Mouse (Mus musculus): ENCODE measurements around the gene Zzz3. TPM values are rescaled to one million over a fixed set of nuclear protein-coding genes. Genes with fewer than 3 reads are reported as not detected.

The Zzz3 gene
- total and polyA plus RNA-seq, 3 experiments: 10.4 to 23.1 (median 20.8) TPM

- Histone ChIP-seq H3K4me3 (no peak overlapping the region), H3K9ac (ENCODE audit: low read depth, low read length) (no peak overlapping the region), H3K79me2 (replicated peaks; ENCODE audit: control insufficient read depth, insufficient read depth, low read length) (no peaks in the 10 kb centered on the region), H3K27ac (no peak overlapping the region), H3K36me3 (ENCODE audit: control insufficient read depth, insufficient read depth, low read length) (no peaks in the 10 kb centered on the region), H3K27me3 (ENCODE audit: control insufficient read depth, insufficient read depth, low read length) (no peaks in the 10 kb centered on the region), H3K4me1 (ENCODE audit: control insufficient read depth, insufficient read depth, low read length) (peaks cover 2% of the 10 kb centered on the region; the same call in 1 of the 2 replicates)
- intact Hi-C loops (cut with DNase I): no loop called here
- TF ChIP-seq EP300 (IDR thresholded peaks at IDR 0.05; ENCODE audit: insufficient read depth, low read depth, low read length) (no peak), POLR2A (IDR thresholded peaks at IDR 0.05; ENCODE audit: insufficient read depth, low read depth, low read length) (no peak), CTCF (IDR thresholded peaks at IDR 0.05) (no peak)
- 84% methylated on average over 8 of the region's 8 CpGs for WGBS
- no peak for DNase-seq
These were observed 86.9 kb downstream of the Zzz3 start for GRCm38 (mm10) chr3:152482182-152482581.

- H3K9ac ChIP-seq (ENCODE audit: low read depth, low read length): no peak overlapping the region
- no peak overlapping the region for H3K27ac ChIP-seq
- intact Hi-C loops (cut with DNase I): no loop called here
- no peaks in the 10 kb centered on the region for H3K4me1 ChIP-seq (ENCODE audit: control insufficient read depth, insufficient read depth, low read length)
- no peaks in the 10 kb centered on the region for H3K36me3 ChIP-seq (ENCODE audit: control insufficient read depth, insufficient read depth, low read length)
- no peaks in the 10 kb centered on the region for H3K79me2 ChIP-seq (replicated peaks; ENCODE audit: control insufficient read depth, insufficient read depth, low read length)
- H3K27me3 ChIP-seq (ENCODE audit: control insufficient read depth, insufficient read depth, low read length): no peaks in the 10 kb centered on the region
- no peak for DNase-seq
- 38% methylated on average over 7 of the region's 7 CpGs for WGBS
- TF ChIP-seq POLR2A (IDR thresholded peaks at IDR 0.05; ENCODE audit: insufficient read depth, low read depth, low read length): no peak
- TF ChIP-seq CTCF (IDR thresholded peaks at IDR 0.05): no peak
- no peak for TF ChIP-seq EP300 (IDR thresholded peaks at IDR 0.05; ENCODE audit: insufficient read depth, low read depth, low read length)
- H3K4me3 ChIP-seq: no peak overlapping the region
These were observed 88.5 kb downstream of the Zzz3 start for GRCm38 (mm10) chr3:152483800-152484199.

- TF ChIP-seq EP300 (IDR thresholded peaks at IDR 0.05; ENCODE audit: insufficient read depth, low read depth, low read length): no peak
- TF ChIP-seq POLR2A (IDR thresholded peaks at IDR 0.05; ENCODE audit: insufficient read depth, low read depth, low read length): no peak
- no peak for TF ChIP-seq CTCF (IDR thresholded peaks at IDR 0.05)
- Histone ChIP-seq H3K4me3 (no peak overlapping the region), H3K4me1 (ENCODE audit: control insufficient read depth, insufficient read depth, low read length) (no peaks in the 10 kb centered on the region), H3K36me3 (ENCODE audit: control insufficient read depth, insufficient read depth, low read length) (no peaks in the 10 kb centered on the region), H3K27me3 (ENCODE audit: control insufficient read depth, insufficient read depth, low read length) (no peaks in the 10 kb centered on the region), H3K27ac (no peak overlapping the region), H3K79me2 (replicated peaks; ENCODE audit: control insufficient read depth, insufficient read depth, low read length) (no peaks in the 10 kb centered on the region), H3K9ac (ENCODE audit: low read depth, low read length) (no peak overlapping the region)
- DNase-seq: no peak
- intact Hi-C loops (cut with DNase I): no loop called here
- WGBS: 51% methylated on average over 6 of the region's 6 CpGs
These were observed 88.9 kb downstream of the Zzz3 start for GRCm38 (mm10) chr3:152484206-152484605.

- Histone ChIP-seq H3K9ac (ENCODE audit: low read depth, low read length) (no peak overlapping the region), H3K27ac (no peak overlapping the region), H3K27me3 (ENCODE audit: control insufficient read depth, insufficient read depth, low read length) (no peaks in the 10 kb centered on the region), H3K79me2 (replicated peaks; ENCODE audit: control insufficient read depth, insufficient read depth, low read length) (no peaks in the 10 kb centered on the region), H3K4me1 (ENCODE audit: control insufficient read depth, insufficient read depth, low read length) (no peaks in the 10 kb centered on the region), H3K4me3 (no peak overlapping the region), H3K36me3 (ENCODE audit: control insufficient read depth, insufficient read depth, low read length) (no peaks in the 10 kb centered on the region)
- no peak for DNase-seq
- TF ChIP-seq EP300 (IDR thresholded peaks at IDR 0.05; ENCODE audit: insufficient read depth, low read depth, low read length): no peak
- TF ChIP-seq CTCF (IDR thresholded peaks at IDR 0.05): no peak
- no peak for TF ChIP-seq POLR2A (IDR thresholded peaks at IDR 0.05; ENCODE audit: insufficient read depth, low read depth, low read length)
- WGBS: 83% methylated on average over 4 of the region's 4 CpGs
- intact Hi-C loops (cut with DNase I): no loop called here
These were observed 93.7 kb downstream of the Zzz3 start for GRCm38 (mm10) chr3:152488964-152489363.

GRCm38 (mm10) chr3:152490423-152490822, 95.2 kb downstream of the Zzz3 start:
- no peaks in the 10 kb centered on the region for H3K27me3 ChIP-seq (ENCODE audit: control insufficient read depth, insufficient read depth, low read length)
- H3K79me2 ChIP-seq (replicated peaks; ENCODE audit: control insufficient read depth, insufficient read depth, low read length): no peaks in the 10 kb centered on the region
- H3K4me1 ChIP-seq (ENCODE audit: control insufficient read depth, insufficient read depth, low read length): no peaks in the 10 kb centered on the region
- TF ChIP-seq EP300 (IDR thresholded peaks at IDR 0.05; ENCODE audit: insufficient read depth, low read depth, low read length) (no peak), CTCF (IDR thresholded peaks at IDR 0.05) (no peak), POLR2A (IDR thresholded peaks at IDR 0.05; ENCODE audit: insufficient read depth, low read depth, low read length) (no peak)
- H3K4me3 ChIP-seq: no peak overlapping the region
- H3K9ac ChIP-seq (ENCODE audit: low read depth, low read length): no peak overlapping the region
- H3K36me3 ChIP-seq (ENCODE audit: control insufficient read depth, insufficient read depth, low read length): no peaks in the 10 kb centered on the region
- no peak overlapping the region for H3K27ac ChIP-seq
- WGBS: 92% methylated on average over 5 of the region's 5 CpGs
- intact Hi-C loops (cut with DNase I): no loop called here
- no peak for DNase-seq

- no peaks in the 10 kb centered on the region for H3K4me1 ChIP-seq (ENCODE audit: control insufficient read depth, insufficient read depth, low read length)
- no peaks in the 10 kb centered on the region for H3K36me3 ChIP-seq (ENCODE audit: control insufficient read depth, insufficient read depth, low read length)
- no peak overlapping the region for H3K9ac ChIP-seq (ENCODE audit: low read depth, low read length)
- H3K4me3 ChIP-seq: no peak overlapping the region
- no peak overlapping the region for H3K27ac ChIP-seq
- 78% methylated on average over 6 of the region's 6 CpGs for WGBS
- no peaks in the 10 kb centered on the region for H3K79me2 ChIP-seq (replicated peaks; ENCODE audit: control insufficient read depth, insufficient read depth, low read length)
- DNase-seq: no peak
- intact Hi-C loops (cut with DNase I): no loop called here
- no peaks in the 10 kb centered on the region for H3K27me3 ChIP-seq (ENCODE audit: control insufficient read depth, insufficient read depth, low read length)
- TF ChIP-seq POLR2A (IDR thresholded peaks at IDR 0.05; ENCODE audit: insufficient read depth, low read depth, low read length) (no peak), CTCF (IDR thresholded peaks at IDR 0.05) (no peak), EP300 (IDR thresholded peaks at IDR 0.05; ENCODE audit: insufficient read depth, low read depth, low read length) (no peak)
These were observed 97.0 kb downstream of the Zzz3 start for GRCm38 (mm10) chr3:152492241-152492640.
